Mouse (Mus musculus) intestine, embryonic 14.5 days (tissue): Measurements from ENCODE around the gene Rhox4g. TPM values are rescaled to one million over a fixed set of nuclear protein-coding genes. Genes with fewer than 3 reads are reported as not detected.
"Not testable (repeated sequence)": the region's sequence is repeated elsewhere in the genome, so short reads cannot be mapped to it uniquely, and the experiment has no call there.

Experiments used
- ATAC-seq: fragments of 200-750 bp; cut with Nextera tagmentation; replicated peaks from 2 replicates; pipeline ENCODE4 v1.8.0; 2017; ENCODE audit warnings: low read depth, moderate number of reproducible peaks, moderate TSS enrichment, moderate library complexity; ENCODE audit not compliant: low FRiP score, low TSS enrichment
- DNase-seq: peaks from one replicate; pipeline ENCODE4 v3.0.0-alpha.2; 2018; ENCODE audit warnings: low spot score
- H3K27ac ChIP-seq: fragments of 300-500 bp; sonication (generic); 2 replicates; pipeline ENCODE4 v1.5.1; 2014; ENCODE audit warnings: low read depth, mild to moderate bottlenecking, control low read depth
- H3K27me3 ChIP-seq: fragments of 300-500 bp; sonication (generic); replicated peaks from 2 replicates; pipeline ENCODE4 v1.6.1; 2014; ENCODE audit warnings: low read length, control low read depth; ENCODE audit not compliant: control insufficient read depth, insufficient read depth
- H3K36me3 ChIP-seq: fragments of 300-500 bp; sonication (generic); 2 replicates; pipeline ENCODE4 v1.6.1; 2014; ENCODE audit warnings: low read length, control low read depth; ENCODE audit not compliant: control insufficient read depth, insufficient read depth
- H3K4me1 ChIP-seq: fragments of 300-500 bp; sonication (generic); replicated peaks from 2 replicates; pipeline ENCODE4 v1.6.1; 2014; ENCODE audit warnings: low read length, control low read depth, mixed read lengths; ENCODE audit not compliant: control insufficient read depth, insufficient read depth
- H3K4me2 ChIP-seq: fragments of 300-500 bp; sonication (generic); 2 replicates; pipeline ENCODE4 v1.6.1; 2014; ENCODE audit warnings: low read length
- H3K4me3 ChIP-seq: fragments of 300-500 bp; sonication (generic); 2 replicates; pipeline ENCODE4 v1.5.1; 2014; ENCODE audit warnings: low read depth, low read length, control low read depth, mixed read lengths
- H3K9ac ChIP-seq: fragments of 300-500 bp; sonication (generic); 2 replicates; pipeline ENCODE4 v1.6.1; 2014; ENCODE audit warnings: mild to moderate bottlenecking, low read length
- H3K9me3 ChIP-seq: fragments of 300-500 bp; sonication (generic); 2 replicates; pipeline ENCODE4 v1.6.1; 2016; ENCODE audit warnings: low read length, control low read depth; ENCODE audit not compliant: control insufficient read depth
- WGBS: fragments of 180-500 bp; shearing (Covaris S2); extraction: QIAGEN DNeasy Blood & Tissue Kit; methylation state at CpG from one replicate; pipeline ENCODE4 v1.1.7; 2014; 5-methylcytosine and 5-hydroxymethylcytosine counted together
- polyA plus RNA-seq: library from polyadenylated mRNA; unstranded; fragments of >200 nt; fragmentation: Nextera tagmentation; extraction: Ambion mirVana; gene quantifications from 2 replicates; pipeline ENCODE4 v1.2.1, GENCODE M21; 2014

Gene Rhox4g
- polyA plus RNA-seq: not detected in 2 replicates

GRCm38 (mm10) chrX:37651227-37651626, at the start of gene Rhox4g:
Gene Rhox4g, minus strand, starts transcription at chrX:37651327.
- 95% methylated on average over 13 of the region's 20 CpGs for WGBS

GRCm38 (mm10) chrX:37692261-37692660, 41.1 kb upstream of the Rhox4g start:
- DNase-seq: no peak
- H3K9ac ChIP-seq: no peak overlapping the region
- H3K4me2 ChIP-seq: no peak overlapping the region
- H3K27ac ChIP-seq: no peak overlapping the region
- no peaks in the 10 kb centered on the region for H3K4me1 ChIP-seq
- no peak for ATAC-seq
- no peaks in the 10 kb centered on the region for H3K9me3 ChIP-seq
- 81% methylated on average over 2 of the region's 2 CpGs for WGBS
- no peak overlapping the region for H3K4me3 ChIP-seq
- H3K36me3 ChIP-seq: no peaks in the 10 kb centered on the region
- no peaks in the 10 kb centered on the region for H3K27me3 ChIP-seq

More at GRCm38 (mm10) chrX:37651227-37651626, at the start of gene Rhox4g:
- not testable (repeated sequence) for DNase-seq, H3K27me3 ChIP-seq, H3K4me2 ChIP-seq, H3K4me3 ChIP-seq, ATAC-seq, H3K27ac ChIP-seq, H3K9me3 ChIP-seq, H3K9ac ChIP-seq, H3K36me3 ChIP-seq, H3K4me1 ChIP-seq

GRCm38 (mm10) chrX:37683031-37683715, 32.0 kb upstream of the Rhox4g start:
- Histone ChIP-seq H3K4me1 (no peaks in the 10 kb centered on the region), H3K4me2 (no peak overlapping the region), H3K27ac (no peak overlapping the region), H3K27me3 (no peaks in the 10 kb centered on the region), H3K4me3 (no peak overlapping the region), H3K9ac (no peak overlapping the region), H3K9me3 (no peaks in the 10 kb centered on the region), H3K36me3 (no peaks in the 10 kb centered on the region)
- DNase-seq (no peak), ATAC-seq (no peak)
- WGBS: 84% methylated on average over 24 of the region's 24 CpGs

- H3K4me3 ChIP-seq, ATAC-seq, H3K4me2 ChIP-seq, H3K4me1 ChIP-seq, H3K27ac ChIP-seq, H3K9ac ChIP-seq, H3K27me3 ChIP-seq, DNase-seq, H3K36me3 ChIP-seq, H3K9me3 ChIP-seq: not testable (repeated sequence)
- whole genome bisulfite sequencing: 92% methylated on average over 8 of the region's 8 CpGs
These were observed 22.1 kb upstream of the Rhox4g start, which contains the start of gene Rhox2h for GRCm38 (mm10) chrX:37673177-37673576. Gene Rhox2h, minus strand, starts transcription at chrX:37673277.

- H3K9me3 ChIP-seq, H3K9ac ChIP-seq, H3K27ac ChIP-seq, H3K4me1 ChIP-seq, H3K36me3 ChIP-seq, ATAC-seq, H3K27me3 ChIP-seq, H3K4me3 ChIP-seq, DNase-seq, H3K4me2 ChIP-seq: not testable (repeated sequence)
- 89% methylated on average over 1 of the region's 3 CpGs for WGBS
These were observed 17.5 kb upstream of the Rhox4g start, which contains the start of gene Rhox3h for GRCm38 (mm10) chrX:37668664-37669063. Gene Rhox3h, minus strand, starts transcription at chrX:37668764.

GRCm38 (mm10) chrX:37643370-37643769, 7.8 kb downstream of the Rhox4g start, which contains the start of gene Rhox2g:
Gene Rhox2g, minus strand, starts transcription at chrX:37643470.
- not testable (repeated sequence) for H3K27me3 ChIP-seq, ATAC-seq, H3K4me1 ChIP-seq, H3K9me3 ChIP-seq, H3K4me3 ChIP-seq, DNase-seq, H3K27ac ChIP-seq, H3K4me2 ChIP-seq, H3K9ac ChIP-seq, H3K36me3 ChIP-seq
- WGBS: 90% methylated on average over 6 of the region's 6 CpGs

- WGBS: 81% methylated on average over 2 of the region's 2 CpGs
- not testable (repeated sequence) for H3K4me1 ChIP-seq, H3K27me3 ChIP-seq, H3K27ac ChIP-seq, H3K4me3 ChIP-seq, H3K9me3 ChIP-seq, H3K36me3 ChIP-seq, H3K9ac ChIP-seq, H3K4me2 ChIP-seq, ATAC-seq, DNase-seq
These were observed 22.6 kb downstream of the Rhox4g start, which contains the start of gene Rhox3g for GRCm38 (mm10) chrX:37628512-37628911. Gene Rhox3g, minus strand, starts transcription at chrX:37628612.

- H3K27ac ChIP-seq, H3K4me3 ChIP-seq, H3K4me1 ChIP-seq, H3K27me3 ChIP-seq, H3K4me2 ChIP-seq, H3K9me3 ChIP-seq, DNase-seq, H3K36me3 ChIP-seq, ATAC-seq, H3K9ac ChIP-seq: not testable (repeated sequence)
- 96% methylated on average over 14 of the region's 19 CpGs for WGBS
These were observed 43.5 kb downstream of the Rhox4g start, which contains the start of gene Rhox4f for GRCm38 (mm10) chrX:37607604-37608003. Gene Rhox4f, minus strand, starts transcription at chrX:37607704.
